Mouse (Mus musculus): Measurements from ENCODE around the gene Gm13285. TPM values are rescaled to one million over a fixed set of nuclear protein-coding genes. Genes with fewer than 3 reads are reported as not detected.

Gm13285 gene
- total and polyA plus RNA-seq, 3 experiments = not detected

DNA sequence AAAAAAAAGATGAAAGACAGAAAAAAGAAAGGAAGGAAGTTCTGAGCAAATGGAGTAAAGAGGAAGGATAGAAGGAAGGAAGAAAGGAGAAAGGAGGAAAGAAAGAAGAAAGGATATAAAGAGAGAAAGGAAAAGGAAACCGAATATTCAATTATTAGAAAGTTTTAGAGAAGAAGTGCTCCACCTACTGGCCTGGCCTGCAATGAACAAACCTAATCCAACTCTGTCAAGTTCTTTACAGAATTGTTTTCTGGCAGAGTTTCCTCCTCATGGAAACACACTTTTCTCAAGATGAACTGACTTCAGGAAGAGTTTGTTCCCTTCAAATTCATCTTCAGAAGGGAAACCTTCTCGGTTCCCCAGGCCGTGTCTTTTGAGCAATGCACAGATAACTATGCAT is 39.4 kb downstream of the Gm13285 start:
- no peak overlapping the region for H3K4me3 ChIP-seq
- no peak for TF ChIP-seq EP300 (IDR thresholded peaks at IDR 0.05; ENCODE audit: insufficient read depth, low read depth, low read length)
- no peak for TF ChIP-seq POLR2A (IDR thresholded peaks at IDR 0.05; ENCODE audit: insufficient read depth, low read depth, low read length)
- TF ChIP-seq CTCF (IDR thresholded peaks at IDR 0.05) = peak; percentile 72
- 33% methylated on average over 3 of the region's 3 CpGs for WGBS
- no peaks in the 10 kb centered on the region for H3K4me1 ChIP-seq (ENCODE audit: control insufficient read depth, insufficient read depth, low read length)
- H3K27me3 ChIP-seq (ENCODE audit: control insufficient read depth, insufficient read depth, low read length) = no peaks in the 10 kb centered on the region; the same call in 1 of the 2 replicates
- DNase-seq = no peak
- no peak overlapping the region for H3K9ac ChIP-seq (ENCODE audit: low read depth, low read length)
- H3K79me2 ChIP-seq (replicated peaks; ENCODE audit: control insufficient read depth, insufficient read depth, low read length) = no peaks in the 10 kb centered on the region
- H3K27ac ChIP-seq = no peak overlapping the region
- H3K36me3 ChIP-seq (ENCODE audit: control insufficient read depth, insufficient read depth, low read length) = no peaks in the 10 kb centered on the region
- intact Hi-C loops (cut with DNase I) = no loop called here

DNA sequence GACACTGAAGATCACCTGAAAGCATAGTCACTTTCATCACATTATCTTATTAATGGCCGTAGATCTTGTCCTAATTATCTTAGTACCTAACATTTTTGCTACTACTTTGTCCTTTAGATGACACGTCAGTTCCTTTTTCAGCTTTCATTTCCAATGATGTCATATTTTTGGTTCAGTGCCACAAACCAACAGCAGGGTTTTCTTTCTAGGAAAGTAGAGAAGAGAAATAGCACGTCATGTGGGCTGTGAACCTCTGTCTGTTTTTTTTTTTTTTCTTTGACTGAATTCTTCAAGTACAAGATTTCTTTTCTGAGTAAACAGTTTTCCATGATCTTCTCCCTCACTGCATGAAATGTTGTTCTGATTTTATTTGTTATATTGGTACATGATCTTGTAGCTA is 40.6 kb downstream of the Gm13285 start:
- no peak overlapping the region for H3K9ac ChIP-seq (ENCODE audit: low read depth, low read length)
- no peaks in the 10 kb centered on the region for H3K79me2 ChIP-seq (replicated peaks; ENCODE audit: control insufficient read depth, insufficient read depth, low read length)
- TF ChIP-seq EP300 (IDR thresholded peaks at IDR 0.05; ENCODE audit: insufficient read depth, low read depth, low read length) (no peak), CTCF (IDR thresholded peaks at IDR 0.05) (no peak), POLR2A (IDR thresholded peaks at IDR 0.05; ENCODE audit: insufficient read depth, low read depth, low read length) (no peak)
- H3K36me3 ChIP-seq (ENCODE audit: control insufficient read depth, insufficient read depth, low read length) = no peaks in the 10 kb centered on the region
- H3K4me3 ChIP-seq = no peak overlapping the region
- H3K4me1 ChIP-seq (ENCODE audit: control insufficient read depth, insufficient read depth, low read length) = no peaks in the 10 kb centered on the region
- no peak for DNase-seq
- no peaks in the 10 kb centered on the region for H3K27me3 ChIP-seq (ENCODE audit: control insufficient read depth, insufficient read depth, low read length)
- H3K27ac ChIP-seq = no peak overlapping the region
- 39% methylated on average over 3 of the region's 3 CpGs for WGBS
- intact Hi-C loops (cut with DNase I) = no loop called here

DNA sequence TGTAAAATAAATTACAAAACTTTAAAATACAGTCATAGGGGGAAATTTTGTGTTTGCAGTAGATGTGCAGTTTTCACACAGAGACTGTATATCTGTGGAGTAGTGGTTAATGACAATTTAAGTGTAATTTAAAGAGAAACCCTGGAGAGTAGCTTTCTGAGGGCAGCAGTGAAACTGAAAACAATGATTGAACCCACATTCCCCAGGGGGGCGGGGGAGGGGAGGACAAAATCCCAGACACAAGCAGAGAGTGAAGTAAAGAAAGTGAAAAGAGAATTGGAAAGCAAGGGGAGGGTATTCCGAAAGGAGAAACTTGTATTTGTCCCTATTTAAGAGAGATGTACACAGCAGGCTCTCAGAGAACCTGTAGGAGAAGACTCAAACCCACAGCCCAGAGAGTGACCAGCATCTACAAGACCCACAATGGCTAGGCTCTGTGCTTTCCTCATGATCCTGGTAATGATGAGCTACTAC is 42.0 kb downstream of the Gm13285 start, which contains the start of gene Ifna4:
Gene Ifna4 (plus strand): TSS at position 424 of the 474 bp plus-strand sequence.
- Histone ChIP-seq H3K9ac (ENCODE audit: low read depth, low read length) (no peak within 1 kb of the TSS), H3K79me2 (replicated peaks; ENCODE audit: control insufficient read depth, insufficient read depth, low read length) (no peaks in the 10 kb centered on the region), H3K4me3 (no peak within 1 kb of the TSS), H3K4me1 (ENCODE audit: control insufficient read depth, insufficient read depth, low read length) (no peaks in the 10 kb centered on the region), H3K27ac (no peak within 1 kb of the TSS), H3K36me3 (ENCODE audit: control insufficient read depth, insufficient read depth, low read length) (no peaks in the 10 kb centered on the region), H3K27me3 (ENCODE audit: control insufficient read depth, insufficient read depth, low read length) (no peaks in the 10 kb centered on the region)
- TF ChIP-seq CTCF (IDR thresholded peaks at IDR 0.05) = no peak
- no peak for TF ChIP-seq POLR2A (IDR thresholded peaks at IDR 0.05; ENCODE audit: insufficient read depth, low read depth, low read length)
- DNase-seq = no peak
- 50% methylated on average over 2 of the region's 2 CpGs for WGBS
- intact Hi-C loops (cut with DNase I) = no loop called here

DNA sequence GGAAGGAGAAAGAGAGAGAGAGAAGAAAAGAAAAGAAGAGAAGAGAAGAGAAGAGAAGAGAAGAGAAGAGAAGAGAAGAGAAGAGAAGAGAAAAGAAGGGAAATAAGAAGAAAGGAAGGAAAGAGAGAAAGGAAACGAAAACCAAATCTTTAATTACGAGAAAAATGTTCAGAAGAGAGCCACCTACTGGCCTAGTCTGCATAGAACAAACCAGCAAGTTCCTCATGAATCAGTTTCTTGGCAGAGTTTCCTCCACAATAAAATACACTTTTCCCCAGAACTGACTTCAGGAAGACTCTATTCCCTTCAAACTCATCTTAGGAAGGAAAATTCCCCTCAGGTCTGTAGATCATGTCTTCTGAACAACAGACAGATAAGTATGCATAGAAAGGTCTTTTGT is 45.9 kb downstream of the Gm13285 start:
- TF ChIP-seq EP300 (IDR thresholded peaks at IDR 0.05; ENCODE audit: insufficient read depth, low read depth, low read length) (no peak), CTCF (IDR thresholded peaks at IDR 0.05) (peak; percentile 31)
- Histone ChIP-seq H3K4me1 (ENCODE audit: control insufficient read depth, insufficient read depth, low read length) (no peaks in the 10 kb centered on the region), H3K9ac (ENCODE audit: low read depth, low read length) (no peak overlapping the region), H3K27me3 (ENCODE audit: control insufficient read depth, insufficient read depth, low read length) (no peaks in the 10 kb centered on the region), H3K27ac (no peak overlapping the region), H3K4me3 (no peak overlapping the region), H3K79me2 (replicated peaks; ENCODE audit: control insufficient read depth, insufficient read depth, low read length) (no peaks in the 10 kb centered on the region), H3K36me3 (ENCODE audit: control insufficient read depth, insufficient read depth, low read length) (no peaks in the 10 kb centered on the region)
- WGBS = 30% methylated on average over 2 of the region's 2 CpGs
- intact Hi-C loops (cut with DNase I) = no loop called here
- no peak for DNase-seq

- WGBS = 71% methylated on average over 1 of the region's 1 CpGs
- Histone ChIP-seq H3K27me3 (ENCODE audit: control insufficient read depth, insufficient read depth, low read length) (no peaks in the 10 kb centered on the region), H3K36me3 (ENCODE audit: control insufficient read depth, insufficient read depth, low read length) (no peaks in the 10 kb centered on the region), H3K27ac (no peak within 1 kb of the TSS), H3K79me2 (replicated peaks; ENCODE audit: control insufficient read depth, insufficient read depth, low read length) (no peaks in the 10 kb centered on the region), H3K9ac (ENCODE audit: low read depth, low read length) (no peak within 1 kb of the TSS), H3K4me1 (ENCODE audit: control insufficient read depth, insufficient read depth, low read length) (no peaks in the 10 kb centered on the region), H3K4me3 (no peak within 1 kb of the TSS)
- no peak for TF ChIP-seq CTCF (IDR thresholded peaks at IDR 0.05)
- TF ChIP-seq POLR2A (IDR thresholded peaks at IDR 0.05; ENCODE audit: insufficient read depth, low read depth, low read length) = no peak
- no peak for TF ChIP-seq EP300 (IDR thresholded peaks at IDR 0.05; ENCODE audit: insufficient read depth, low read depth, low read length)
- DNase-seq = no peak
- intact Hi-C loops (cut with DNase I) = no loop called here
These were observed 50.2 kb downstream of the Gm13285 start, which contains the start of gene Ifna1 for GRCm38 (mm10) chr4:88849698-88850097. TSS of gene Ifna1 (plus strand) at chr4:88850087.

Other genes starting within 250 kb of the Gm13285 start
Only the 30 nearest of the 31 such genes appear.
- gene Ifna14, start 227.9 kb upstream of the Gm13285 start, total RNA-seq (2021) = not detected
- gene Ifna14, start 227.9 kb upstream of the Gm13285 start, polyA plus RNA-seq (2012; rRNA removed) = not detected in 2 replicates
- gene Ifna9, start 207.3 kb upstream of the Gm13285 start, total RNA-seq (2021) = not detected
- not detected in 2 replicates for gene Ifna9, start 207.3 kb upstream of the Gm13285 start, polyA plus RNA-seq (2012; rRNA removed)
- gene Ifna12, start 196.3 kb upstream of the Gm13285 start, total RNA-seq (2021) = not detected
- gene Ifna12, start 196.3 kb upstream of the Gm13285 start, polyA plus RNA-seq (2012; rRNA removed) = not detected in 2 replicates
- gene C87499, start 165.3 kb upstream of the Gm13285 start, total RNA-seq (2021) = not detected
- not detected in 2 replicates for gene C87499, start 165.3 kb upstream of the Gm13285 start, polyA plus RNA-seq (2012; rRNA removed)
- not detected for gene Ifna13, start 155.2 kb upstream of the Gm13285 start, total RNA-seq (2021)
- not detected in 2 replicates for gene Ifna13, start 155.2 kb upstream of the Gm13285 start, polyA plus RNA-seq (2012; rRNA removed)
- gene Ifna16, start 122.7 kb upstream of the Gm13285 start, total RNA-seq (2021) = not detected
- not detected in 2 replicates for gene Ifna16, start 122.7 kb upstream of the Gm13285 start, polyA plus RNA-seq (2012; rRNA removed)
- gene Ifna2, start 115.8 kb upstream of the Gm13285 start, total RNA-seq (2021) = not detected
- gene Ifna2, start 115.8 kb upstream of the Gm13285 start, polyA plus RNA-seq (2012; rRNA removed) = not detected in 2 replicates
- not detected for gene Ifnab, start 108.3 kb upstream of the Gm13285 start, total RNA-seq (2021)
- gene Ifnab, start 108.3 kb upstream of the Gm13285 start, polyA plus RNA-seq (2012; rRNA removed) = not detected in 2 replicates
- gene Gm26566, start 77.9 kb upstream of the Gm13285 start, total RNA-seq (2021) = under 1 TPM in 1 of 2 experiments, not detected in 1; 0.36 TPM
- 0.20 TPM in 1 of 2 replicates, not detected in the other for gene Gm26566, start 77.9 kb upstream of the Gm13285 start, polyA plus RNA-seq (2012; rRNA removed)
- gene Klhl9, start 77.2 kb upstream of the Gm13285 start, total RNA-seq (2021) = 10 to 100 TPM; 71.0 to 71.1 TPM
- 11.8 and 26.1 TPM in 2 replicates for gene Klhl9, start 77.2 kb upstream of the Gm13285 start, polyA plus RNA-seq (2012; rRNA removed)
- not detected for gene Gm13271, start 44.8 kb upstream of the Gm13285 start, total RNA-seq (2021)
- gene Gm13271, start 44.8 kb upstream of the Gm13285 start, polyA plus RNA-seq (2012; rRNA removed) = not detected in 2 replicates
- not detected for gene Gm13283, start 39.5 kb upstream of the Gm13285 start, total RNA-seq (2021)
- gene Gm13283, start 39.5 kb upstream of the Gm13285 start, polyA plus RNA-seq (2012; rRNA removed) = not detected in 2 replicates
- not detected for gene Gm13290, start 25.8 kb upstream of the Gm13285 start, total RNA-seq (2021)
- gene Gm13290, start 25.8 kb upstream of the Gm13285 start, polyA plus RNA-seq (2012; rRNA removed) = not detected in 2 replicates
- not detected for gene Gm13289, start 22.7 kb upstream of the Gm13285 start, total RNA-seq (2021)
- not detected in 2 replicates for gene Gm13289, start 22.7 kb upstream of the Gm13285 start, polyA plus RNA-seq (2012; rRNA removed)
- not detected for gene Gm13272, start 19.8 kb upstream of the Gm13285 start, total RNA-seq (2021)
- gene Gm13272, start 19.8 kb upstream of the Gm13285 start, polyA plus RNA-seq (2012; rRNA removed) = not detected in 2 replicates
- not detected for gene Ifnz, start 17.5 kb upstream of the Gm13285 start, total RNA-seq (2021)
- not detected in 2 replicates for gene Ifnz, start 17.5 kb upstream of the Gm13285 start, polyA plus RNA-seq (2012; rRNA removed)
- gene Gm13276, start 14.0 kb upstream of the Gm13285 start, total RNA-seq (2021) = not detected
- gene Gm13276, start 14.0 kb upstream of the Gm13285 start, polyA plus RNA-seq (2012; rRNA removed) = not detected in 2 replicates
- gene Gm13277, start 11.0 kb upstream of the Gm13285 start, total RNA-seq (2021) = not detected
- gene Gm13277, start 11.0 kb upstream of the Gm13285 start, polyA plus RNA-seq (2012; rRNA removed) = not detected in 2 replicates
- gene Gm13278, start 8.1 kb upstream of the Gm13285 start, total RNA-seq (2021) = not detected
- gene Gm13278, start 8.1 kb upstream of the Gm13285 start, polyA plus RNA-seq (2012; rRNA removed) = not detected in 2 replicates
- not detected for gene Gm13275, start 5.2 kb upstream of the Gm13285 start, total RNA-seq (2021)
- not detected in 2 replicates for gene Gm13275, start 5.2 kb upstream of the Gm13285 start, polyA plus RNA-seq (2012; rRNA removed)
- gene Gm13279, start 2.3 kb upstream of the Gm13285 start, total RNA-seq (2021) = not detected
- gene Gm13279, start 2.3 kb upstream of the Gm13285 start, polyA plus RNA-seq (2012; rRNA removed) = not detected in 2 replicates
- not detected for gene Gm13287, start 3.6 kb downstream of the Gm13285 start, total RNA-seq (2021)
- gene Gm13287, start 3.6 kb downstream of the Gm13285 start, polyA plus RNA-seq (2012; rRNA removed) = not detected in 2 replicates
- gene Gm13288, start 5.9 kb downstream of the Gm13285 start, total RNA-seq (2021) = not detected
- not detected in 2 replicates for gene Gm13288, start 5.9 kb downstream of the Gm13285 start, polyA plus RNA-seq (2012; rRNA removed)
- gene Ifna7, start 16.6 kb downstream of the Gm13285 start, total RNA-seq (2021) = not detected
- not detected in 2 replicates for gene Ifna7, start 16.6 kb downstream of the Gm13285 start, polyA plus RNA-seq (2012; rRNA removed)
- not detected for gene Ifna11, start 20.3 kb downstream of the Gm13285 start, total RNA-seq (2021)
- gene Ifna11, start 20.3 kb downstream of the Gm13285 start, polyA plus RNA-seq (2012; rRNA removed) = not detected in 2 replicates
- gene Ifna6, start 27.8 kb downstream of the Gm13285 start, total RNA-seq (2021) = not detected
- gene Ifna6, start 27.8 kb downstream of the Gm13285 start, polyA plus RNA-seq (2012; rRNA removed) = not detected in 2 replicates
- not detected for gene Ifna5, start 35.9 kb downstream of the Gm13285 start, total RNA-seq (2021)
- not detected in 2 replicates for gene Ifna5, start 35.9 kb downstream of the Gm13285 start, polyA plus RNA-seq (2012; rRNA removed)
- not detected for gene Ifna4, start 42.2 kb downstream of the Gm13285 start, total RNA-seq (2021)
- not detected in 2 replicates for gene Ifna4, start 42.2 kb downstream of the Gm13285 start, polyA plus RNA-seq (2012; rRNA removed)
- gene Ifna1, start 50.4 kb downstream of the Gm13285 start, total RNA-seq (2021) = not detected
- gene Ifna1, start 50.4 kb downstream of the Gm13285 start, polyA plus RNA-seq (2012; rRNA removed) = not detected in 2 replicates
- not detected for gene Ifne, start 80.5 kb downstream of the Gm13285 start, total RNA-seq (2021)
- not detected in 2 replicates for gene Ifne, start 80.5 kb downstream of the Gm13285 start, polyA plus RNA-seq (2012; rRNA removed)